Mouse (Mus musculus): ENCODE results near the gene Utrn.

DNA sequence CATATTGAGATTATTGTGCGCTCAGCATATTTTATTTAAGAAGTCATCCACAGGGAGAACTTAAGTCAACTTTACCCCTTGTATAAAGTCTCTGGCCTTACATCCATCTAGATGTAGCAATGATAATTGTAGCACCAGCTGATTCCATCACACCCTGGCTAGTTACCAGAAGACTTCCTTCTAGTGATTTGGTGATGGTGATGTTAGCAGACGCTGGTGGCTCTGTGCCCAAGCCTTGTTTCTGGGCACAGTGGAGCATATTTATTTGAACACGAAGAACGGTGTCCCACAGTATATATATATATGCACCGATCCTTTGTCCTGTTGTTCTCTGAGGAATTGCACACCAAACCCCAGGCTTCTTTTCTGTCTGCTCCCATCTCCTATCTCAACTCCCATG lies 30.7 kb upstream of the Utrn start:
- TF ChIP-seq CTCF (IDR thresholded peaks at IDR 0.05; ENCODE audit: control insufficient read depth, insufficient read depth, low read length) (no peak), POLR2A (IDR thresholded peaks at IDR 0.05; ENCODE audit: borderline replicate concordance, control insufficient read depth, low read depth, low read length) (no peak)
